Mouse (Mus musculus) olfactory bulb, adult 2 months (tissue): Measurements from ENCODE around the gene Phf7.

Source experiments
- CTCF ChIP-seq: fragments of 200-500 bp; IDR thresholded peaks from 2 replicates; pipeline ENCODE4 v1.5.1; 2012; ENCODE audit warnings: low read depth, mild to moderate bottlenecking, low read length, moderate library complexity; ENCODE audit not compliant: insufficient read depth
- POLR2A ChIP-seq: fragments of 200-500 bp; IDR thresholded peaks from 2 replicates; pipeline ENCODE4 v1.6.1; 2012; ENCODE audit warnings: mild to moderate bottlenecking, low read depth, low read length, moderate library complexity; ENCODE audit not compliant: insufficient read depth

GRCm38 (mm10) chr14:31188771-31189181 lies 62.3 kb downstream of the Phf7 start:
- no peak for TF ChIP-seq POLR2A
- TF ChIP-seq CTCF, result no peak
